Mouse (Mus musculus): ENCODE results near the gene 1810049J17Rik.

1810049J17Rik gene

GRCm38 (mm10) chr15:12348950-12349349, 27.3 kb upstream of the 1810049J17Rik start:
- in situ Hi-C loops (cut with MboI, MseI): no loop called here

- in situ Hi-C loops (cut with MboI, MseI): no loop called here
Observed at GRCm38 (mm10) chr15:12346916-12347315, 25.2 kb upstream of the 1810049J17Rik start.

GRCm38 (mm10) chr15:12341401-12341758, 19.7 kb upstream of the 1810049J17Rik start:
- in situ Hi-C loops (cut with MboI, MseI): no loop called here

GRCm38 (mm10) chr15:12340536-12341400, 19.1 kb upstream of the 1810049J17Rik start:
- in situ Hi-C loops (cut with MboI, MseI): no loop called here

- in situ Hi-C loops (cut with MboI, MseI): no loop called here
Observed at GRCm38 (mm10) chr15:12337779-12338137, 16.1 kb upstream of the 1810049J17Rik start.

- in situ Hi-C loops (cut with MboI, MseI): no loop called here
Observed at GRCm38 (mm10) chr15:12337030-12337778, 15.5 kb upstream of the 1810049J17Rik start.

- in situ Hi-C loops (cut with MboI, MseI): no loop called here
Observed at GRCm38 (mm10) chr15:12334381-12334780, 12.7 kb upstream of the 1810049J17Rik start.

GRCm38 (mm10) chr15:12331300-12331699, 9.6 kb upstream of the 1810049J17Rik start:
- in situ Hi-C loops (cut with MboI, MseI): no loop called here

- in situ Hi-C loops (cut with MboI, MseI): no loop called here
Observed at GRCm38 (mm10) chr15:12330892-12331291, 9.2 kb upstream of the 1810049J17Rik start.

GRCm38 (mm10) chr15:12330389-12330788, 8.7 kb upstream of the 1810049J17Rik start:
- in situ Hi-C loops (cut with MboI, MseI): no loop called here

GRCm38 (mm10) chr15:12324326-12324725, 2.6 kb upstream of the 1810049J17Rik start:
- in situ Hi-C loops (cut with MboI, MseI): no loop called here

GRCm38 (mm10) chr15:12322676-12323402, 1.1 kb upstream of the 1810049J17Rik start:
- in situ Hi-C loops (cut with MboI, MseI): no loop called here

- in situ Hi-C loops (cut with MboI, MseI): no loop called here
Observed at GRCm38 (mm10) chr15:12321091-12321787, 460 bp downstream of the 1810049J17Rik start, which contains the start of gene Golph3. Gene Golph3 (plus strand): TSS chr15:12321450.

- in situ Hi-C loops (cut with MboI, MseI): no loop called here
Observed at GRCm38 (mm10) chr15:12320441-12321090, 1.1 kb downstream of the 1810049J17Rik start.

- in situ Hi-C loops (cut with MboI, MseI): loop anchor here (10.0 kb wide), 2 partner anchors 95 to 915 kb away; no protein-coding TSS in a partner anchor
Observed at GRCm38 (mm10) chr15:12319889-12320288, 1.8 kb downstream of the 1810049J17Rik start.

GRCm38 (mm10) chr15:12318451-12318850, 3.2 kb downstream of the 1810049J17Rik start:
- in situ Hi-C loops (cut with MboI, MseI): loop anchor here (10.0 kb wide), 2 partner anchors 94 to 914 kb away; no protein-coding TSS in a partner anchor

GRCm38 (mm10) chr15:12317290-12317689, 4.4 kb downstream of the 1810049J17Rik start:
- in situ Hi-C loops (cut with MboI, MseI): loop anchor here (10.0 kb wide), 2 partner anchors 92 to 912 kb away; no protein-coding TSS in a partner anchor

- in situ Hi-C loops (cut with MboI, MseI): loop anchor here (10.0 kb wide), 2 partner anchors 91 to 911 kb away; no protein-coding TSS in a partner anchor
Observed at GRCm38 (mm10) chr15:12315996-12316395, 5.7 kb downstream of the 1810049J17Rik start.

- in situ Hi-C loops (cut with MboI, MseI): loop anchor here (10.0 kb wide), 2 partner anchors 90 to 910 kb away; no protein-coding TSS in a partner anchor
Observed at GRCm38 (mm10) chr15:12314584-12314983, 7.1 kb downstream of the 1810049J17Rik start.

GRCm38 (mm10) chr15:12313255-12313654, 8.4 kb downstream of the 1810049J17Rik start:
- in situ Hi-C loops (cut with MboI, MseI): loop anchor here (10.0 kb wide), 2 partner anchors 88 to 908 kb away; no protein-coding TSS in a partner anchor

Data from T-helper 2 cell (primary cell).